Mouse (Mus musculus) R1 (cell line): Measurements from ENCODE around the gene BC049352.

ENCODE experiments used
- DNase-seq: peaks from one replicate; pipeline ENCODE4 v3.0.0-alpha.2; 2018; ENCODE audit warnings: low read depth, low spot score

The BC049352 gene

DNA sequence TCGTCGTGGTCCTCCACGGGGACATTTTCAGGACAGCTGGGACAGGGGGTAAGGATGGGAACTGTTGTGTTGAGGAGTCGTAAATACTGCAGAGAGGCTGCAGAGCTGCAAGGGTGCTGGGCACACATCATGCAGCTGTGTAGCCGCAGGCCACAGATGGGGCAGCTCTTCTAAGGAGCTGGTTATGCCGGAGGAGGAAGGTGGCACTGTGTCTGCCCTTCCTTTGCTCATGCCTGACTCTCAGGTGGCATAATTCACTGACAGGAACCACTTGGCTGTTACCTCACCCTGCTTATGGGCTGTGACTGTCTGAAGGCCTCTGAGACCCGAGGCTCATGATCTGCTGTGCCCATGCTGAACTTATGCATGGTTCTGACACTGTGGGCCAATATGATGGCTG lies 68.5 kb downstream of the BC049352 start:
- DNase-seq: no peak

DNA sequence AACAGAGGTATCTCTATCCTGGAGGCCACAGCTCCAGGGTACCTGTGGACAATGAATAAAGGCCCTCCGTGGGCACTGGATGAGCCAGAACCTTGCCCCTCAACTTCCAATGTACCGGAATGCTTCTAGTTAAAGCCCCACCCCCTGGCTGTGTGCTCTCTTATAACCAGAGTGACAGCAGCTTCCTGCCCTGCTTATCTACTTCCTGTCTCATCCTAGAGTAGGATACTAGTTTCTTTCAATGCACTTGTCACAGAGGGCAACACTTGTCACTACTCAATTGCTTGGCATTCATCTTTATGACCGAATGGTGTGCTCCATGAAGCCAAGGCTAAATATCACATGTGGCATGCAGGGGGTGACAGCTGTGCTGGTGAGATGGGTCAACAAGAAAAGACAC lies 69.5 kb downstream of the BC049352 start:
- no peak for DNase-seq

DNA sequence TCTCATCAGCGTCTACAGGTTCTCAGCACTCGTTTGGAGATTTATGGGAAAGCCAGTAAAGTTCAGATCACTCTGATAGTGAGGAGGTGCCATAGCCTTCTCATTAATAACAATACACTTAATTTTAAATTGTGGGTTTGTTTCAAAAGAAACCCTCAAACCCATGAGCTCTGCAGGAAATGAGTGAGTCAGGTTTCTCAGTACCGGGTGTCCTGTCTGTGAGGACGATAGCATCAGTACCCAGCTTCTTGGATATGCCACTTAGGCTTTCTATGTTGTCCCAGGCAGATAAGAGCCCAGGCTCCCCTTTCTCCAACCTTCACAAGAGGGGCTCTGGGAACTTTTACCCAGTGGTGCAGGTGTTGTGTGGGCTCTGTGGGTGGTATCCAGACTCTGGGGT lies 70.2 kb downstream of the BC049352 start:
- no peak for DNase-seq

DNA sequence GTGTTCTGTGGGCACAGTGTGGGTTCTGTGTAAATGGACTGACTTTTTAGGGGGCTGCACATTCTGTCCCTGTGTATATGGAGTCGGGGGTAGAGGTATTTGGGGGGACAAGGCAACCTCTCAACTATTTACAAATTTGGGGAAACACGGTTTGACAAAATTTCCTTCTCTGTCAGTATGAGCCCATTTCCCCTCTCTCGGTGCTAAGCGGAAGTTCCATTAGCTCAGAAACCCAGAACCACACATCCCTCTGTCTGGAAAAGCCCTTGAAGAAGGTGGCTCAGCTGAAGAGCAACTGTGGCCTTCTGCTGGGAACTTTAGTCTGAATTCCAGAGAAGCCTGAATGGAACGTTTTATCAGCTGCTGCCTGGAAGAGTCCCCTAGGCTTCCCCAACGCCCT lies 70.6 kb downstream of the BC049352 start:
- DNase-seq: no peak

DNA sequence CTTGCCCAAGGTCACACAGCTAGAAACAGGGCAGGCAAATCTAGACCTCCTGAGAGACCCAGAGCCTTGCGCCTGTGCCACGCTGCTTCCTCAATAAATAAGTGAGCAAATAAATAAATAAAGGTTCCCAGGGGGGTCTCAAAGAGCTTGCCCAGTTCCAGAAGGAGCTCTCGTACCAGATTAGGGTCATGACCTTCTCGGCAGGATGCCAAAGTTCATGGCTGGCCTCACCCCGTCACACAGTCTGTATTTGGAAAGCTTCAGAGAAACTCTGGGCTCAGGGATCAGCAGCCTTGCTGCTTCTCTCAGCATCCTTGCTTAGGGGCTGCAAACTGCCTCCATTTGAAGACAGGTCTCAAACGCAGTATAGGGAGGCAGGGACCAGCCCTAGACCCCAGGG lies 72.2 kb downstream of the BC049352 start:
- DNase-seq: no peak

DNA sequence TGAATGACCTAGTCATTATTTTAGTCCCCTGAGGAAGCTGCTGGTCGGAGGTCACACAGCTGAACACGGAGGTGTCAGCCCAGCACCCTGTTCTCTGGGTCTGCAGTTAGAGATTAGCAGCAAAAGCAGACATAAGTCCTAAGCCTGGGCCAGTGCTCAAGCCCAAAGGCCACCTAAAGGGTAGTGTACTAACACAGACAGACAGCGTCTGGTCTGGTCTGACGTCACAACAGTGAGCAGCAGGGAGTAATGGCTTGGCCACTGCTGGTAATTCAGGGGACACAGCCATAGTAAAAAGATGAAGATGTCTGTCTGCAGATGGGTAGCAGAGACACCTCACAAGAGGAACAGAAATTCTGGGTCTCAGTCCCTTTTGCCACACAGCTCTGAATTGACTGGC lies 72.8 kb downstream of the BC049352 start:
- DNase-seq: no peak

DNA sequence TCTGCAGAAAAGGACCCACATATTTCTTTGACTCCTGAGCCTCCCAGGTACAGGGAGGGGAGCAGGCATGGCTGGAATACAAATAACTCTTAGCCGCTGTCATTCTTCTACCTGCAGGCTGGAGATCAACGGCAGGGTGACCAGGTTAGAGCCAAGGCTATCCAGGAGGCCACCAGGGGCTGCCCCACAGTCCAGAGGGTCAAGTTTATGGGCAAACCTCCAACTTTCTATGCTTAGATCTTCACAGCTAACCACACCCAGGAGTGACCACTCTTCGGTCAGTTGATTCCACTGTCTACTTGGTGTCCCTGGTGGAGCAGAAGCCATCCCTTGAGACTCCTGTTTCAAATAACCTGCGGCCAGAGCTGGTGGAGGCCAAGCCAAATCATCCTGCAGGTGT lies 73.6 kb downstream of the BC049352 start:
- DNase-seq: no peak

DNA sequence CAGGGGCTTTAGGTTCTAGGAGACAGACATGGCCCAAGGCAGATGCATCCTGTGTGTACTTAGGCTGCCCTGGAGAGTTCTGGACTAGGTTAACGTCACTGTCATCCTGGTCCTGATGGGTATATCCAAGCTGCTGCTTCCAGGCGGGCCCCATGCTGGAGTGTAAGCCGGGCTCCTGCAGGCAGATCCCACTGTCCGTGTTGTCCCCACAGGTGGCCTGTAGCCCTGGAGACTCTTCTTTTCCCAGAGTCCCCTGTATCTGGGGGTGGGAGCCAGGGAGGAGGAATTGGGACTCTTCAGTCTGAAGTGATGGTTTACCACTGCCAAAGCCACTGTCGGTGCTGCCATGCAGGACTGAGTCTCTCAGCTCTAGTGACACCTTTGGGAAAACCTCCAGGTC lies 74.2 kb downstream of the BC049352 start:
- no peak for DNase-seq

DNA sequence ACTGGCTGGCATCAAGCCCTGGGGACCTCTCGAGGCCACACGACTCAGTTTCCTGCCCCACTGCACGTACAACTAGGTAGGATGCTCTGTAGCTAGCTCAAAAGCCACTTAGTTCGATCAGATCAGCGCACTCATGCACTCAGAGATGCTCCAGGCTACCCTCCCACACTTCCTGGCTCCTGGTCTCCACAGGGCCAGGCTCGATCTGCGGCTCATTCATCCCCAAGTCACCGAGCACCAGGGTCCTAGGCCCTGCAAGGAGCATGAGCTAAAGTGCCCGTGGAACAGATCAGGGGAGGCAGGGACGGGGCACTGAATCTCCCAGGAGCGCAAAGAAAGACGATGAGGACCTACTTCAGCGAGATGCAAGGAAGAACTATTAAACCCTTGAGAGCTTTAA lies 77.3 kb downstream of the BC049352 start:
- DNase-seq: no peak

DNA sequence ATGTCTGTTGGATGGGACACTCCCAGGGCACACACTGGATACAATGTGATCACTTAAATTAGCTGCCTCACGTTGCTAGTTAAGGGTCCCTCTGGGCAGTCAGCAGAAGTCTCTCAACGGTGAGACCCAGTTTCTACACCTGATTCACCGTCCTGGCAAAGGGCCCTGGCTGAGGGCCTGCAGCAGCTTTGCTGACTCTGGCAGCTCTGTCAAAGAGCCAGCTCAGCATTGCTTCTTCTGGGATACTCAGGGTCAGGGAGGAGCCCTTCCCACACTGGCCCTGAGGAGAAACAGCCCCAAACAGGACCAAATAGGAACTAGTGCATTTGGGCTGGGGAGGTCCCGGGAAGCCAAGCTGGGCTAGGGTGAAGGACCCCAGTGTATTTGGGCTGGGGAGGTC lies 79.7 kb downstream of the BC049352 start:
- DNase-seq: no peak

DNA sequence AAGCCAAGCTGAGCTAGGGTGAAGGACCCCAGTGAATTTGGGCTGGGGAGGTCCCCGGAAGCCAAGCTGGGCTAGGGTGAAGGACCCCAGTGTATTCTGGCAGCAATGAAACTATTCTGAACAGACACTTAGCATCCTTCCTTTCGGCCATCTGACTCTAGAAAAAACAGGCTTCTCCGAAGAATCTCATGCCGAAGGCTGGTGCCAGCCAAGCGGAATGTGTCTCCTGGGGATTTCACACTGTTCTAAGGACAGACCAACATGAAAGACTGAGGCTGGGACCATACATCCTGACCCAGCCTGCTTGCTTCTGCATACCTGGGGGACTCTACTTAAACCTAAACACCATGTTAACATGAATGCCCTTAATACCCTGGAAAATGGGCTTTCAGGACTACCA lies 80.1 kb downstream of the BC049352 start:
- DNase-seq: no peak

DNA sequence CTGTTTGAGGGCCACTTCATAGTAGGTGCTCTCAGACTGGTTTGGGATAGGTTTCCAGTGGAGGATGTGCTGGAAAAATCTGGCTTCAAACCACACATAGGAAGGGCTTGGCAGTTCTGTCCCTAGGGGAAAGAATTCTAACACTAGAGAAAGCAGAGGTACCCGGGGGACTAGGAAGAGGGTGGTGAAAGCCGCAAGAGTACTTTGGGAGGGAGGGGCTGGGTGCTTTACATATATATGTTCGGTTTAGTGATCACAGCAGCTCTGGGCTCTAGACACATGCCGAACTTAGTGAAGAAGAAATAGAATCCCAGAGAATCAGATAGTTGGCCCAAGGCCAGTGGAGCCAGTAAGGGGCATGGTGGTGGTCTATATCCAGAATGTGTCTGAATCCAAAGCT lies 85.3 kb downstream of the BC049352 start:
- no peak for DNase-seq

DNA sequence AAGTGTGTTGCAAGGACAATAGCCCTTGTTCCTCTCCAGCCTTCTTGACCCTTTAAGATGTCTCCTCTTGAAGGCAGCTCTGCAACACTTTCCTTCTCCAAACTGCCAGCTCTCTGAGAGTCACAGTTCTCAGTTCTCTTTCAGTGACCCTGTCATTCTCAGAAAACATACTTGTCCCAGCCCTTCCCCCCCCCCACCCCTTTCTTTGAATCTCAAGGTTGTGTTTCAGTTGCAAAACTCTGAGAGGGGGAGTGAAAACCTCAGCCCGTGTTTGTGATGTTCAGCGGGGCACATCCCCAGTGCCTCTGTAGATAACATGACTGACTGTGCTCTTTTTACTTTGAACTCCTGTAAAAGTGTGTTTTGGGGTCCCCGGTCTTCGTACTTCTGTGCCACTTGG lies 86.3 kb downstream of the BC049352 start:
- DNase-seq: no peak

DNA sequence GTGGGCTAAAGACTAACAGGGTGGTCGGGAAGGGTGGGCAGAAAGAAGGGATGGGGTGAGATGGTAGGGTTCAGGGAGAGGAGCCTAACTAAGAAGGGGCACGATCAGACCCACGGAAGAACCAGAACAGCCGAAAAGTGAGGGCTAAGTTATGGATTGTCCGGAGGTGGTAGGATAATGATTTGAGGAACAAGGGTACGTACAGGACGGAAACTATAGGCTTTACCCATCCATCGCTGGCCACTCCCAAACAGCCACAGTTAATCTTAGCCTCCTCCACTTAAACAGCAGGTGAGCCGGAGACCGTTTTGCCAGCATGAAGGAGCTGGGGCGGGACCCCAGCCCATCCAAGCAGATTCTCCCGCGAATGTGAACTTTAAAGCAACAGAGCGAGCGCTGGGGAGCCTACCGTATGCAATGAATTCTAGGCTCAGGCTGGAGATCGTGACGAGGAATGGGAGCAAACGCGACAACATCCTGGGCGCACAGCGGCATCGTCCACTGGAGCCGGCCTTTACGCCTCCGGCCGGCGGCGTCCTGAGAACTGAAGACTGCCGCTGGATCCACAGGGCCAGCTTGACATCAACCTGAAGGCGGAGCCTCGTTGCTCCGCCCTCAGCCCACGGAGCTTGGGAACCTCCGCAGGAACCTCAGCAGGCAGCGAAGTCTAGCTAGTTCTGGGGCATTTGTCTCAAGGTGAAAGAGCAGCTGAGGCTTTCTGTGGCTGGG lies 87.0 kb downstream of the BC049352 start, which contains the start of gene Il10ra:
Il10ra (minus strand) TSS at position 553 of the 729 bp plus-strand sequence.
- peak; percentile 60 for DNase-seq

DNA sequence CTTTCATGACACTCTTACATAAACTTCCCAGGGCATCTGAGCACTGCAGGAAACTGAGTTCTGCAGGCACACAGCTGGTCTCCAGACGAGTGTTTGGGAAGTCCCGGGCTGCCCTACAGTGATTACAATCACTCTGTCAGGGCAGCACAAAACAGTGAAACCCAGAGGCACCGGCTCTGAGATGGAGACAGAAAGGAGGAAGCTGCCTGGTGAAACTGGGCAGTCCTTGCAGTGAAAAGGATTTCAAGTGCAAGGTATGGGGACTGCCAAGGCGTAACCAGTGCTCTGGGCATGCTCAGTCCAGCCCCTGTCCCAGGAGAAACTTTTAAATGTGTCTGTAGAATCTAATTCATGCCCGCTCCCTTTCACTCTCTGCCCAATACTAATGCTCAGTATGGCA lies 90.4 kb downstream of the BC049352 start:
- no peak for DNase-seq

DNA sequence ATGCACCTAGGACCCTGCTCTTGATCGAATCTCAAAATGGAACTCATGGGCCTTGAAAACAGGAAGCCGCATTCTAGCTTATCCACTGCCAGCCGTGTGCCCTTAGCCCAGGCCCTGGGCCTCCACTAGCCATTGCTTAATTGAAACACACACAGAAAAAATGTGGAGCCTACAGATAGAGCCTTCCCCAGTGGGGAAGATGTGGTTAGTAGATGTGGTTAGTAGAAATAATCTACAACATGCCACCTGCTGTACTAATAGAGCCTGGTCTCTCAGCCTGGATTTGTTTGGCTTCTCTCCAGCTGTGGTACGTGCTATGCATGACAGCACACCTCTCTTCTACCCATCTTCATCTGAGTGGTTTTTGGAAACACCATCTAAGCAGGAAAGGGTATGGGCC lies 92.4 kb downstream of the BC049352 start:
- no peak for DNase-seq

DNA sequence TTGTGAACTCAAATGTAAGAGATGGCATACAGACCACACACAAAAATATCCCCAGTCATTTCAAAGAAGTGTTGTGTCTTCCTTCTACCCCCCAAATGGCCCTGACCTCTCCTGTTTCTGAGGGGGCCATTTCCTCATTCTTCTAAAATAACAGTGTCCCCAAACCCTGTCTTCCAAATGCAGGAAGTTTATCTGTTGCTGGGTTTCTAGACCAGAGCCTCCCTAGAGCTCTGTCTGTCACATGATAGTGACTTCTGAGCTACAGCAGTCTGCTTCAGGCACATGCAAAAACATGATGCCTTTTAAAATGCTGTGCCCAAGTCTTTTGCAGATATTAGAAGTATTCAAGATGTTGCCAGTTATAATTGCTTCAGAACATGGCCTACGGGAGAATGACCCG lies 92.8 kb downstream of the BC049352 start:
- no peak for DNase-seq

DNA sequence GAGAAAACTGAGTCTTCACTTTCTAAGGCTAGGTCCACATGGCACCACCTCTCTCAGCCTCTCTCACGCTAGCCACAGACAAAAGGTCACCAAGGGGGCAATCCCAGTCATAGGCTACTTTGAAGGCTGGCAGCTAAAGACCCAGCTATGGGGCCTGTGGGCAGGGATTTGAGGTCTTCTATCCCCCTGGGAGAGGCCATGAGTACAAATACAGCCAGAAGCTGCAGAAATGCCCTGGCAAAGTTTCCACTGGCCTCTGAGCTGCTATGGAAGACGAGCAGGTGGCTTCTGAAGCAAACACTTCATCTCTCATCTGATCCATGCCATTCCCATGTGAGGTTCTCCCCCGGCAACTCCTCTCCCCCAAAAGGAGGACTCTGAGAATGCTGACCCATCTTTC lies 98.3 kb downstream of the BC049352 start:
- no peak for DNase-seq

DNA sequence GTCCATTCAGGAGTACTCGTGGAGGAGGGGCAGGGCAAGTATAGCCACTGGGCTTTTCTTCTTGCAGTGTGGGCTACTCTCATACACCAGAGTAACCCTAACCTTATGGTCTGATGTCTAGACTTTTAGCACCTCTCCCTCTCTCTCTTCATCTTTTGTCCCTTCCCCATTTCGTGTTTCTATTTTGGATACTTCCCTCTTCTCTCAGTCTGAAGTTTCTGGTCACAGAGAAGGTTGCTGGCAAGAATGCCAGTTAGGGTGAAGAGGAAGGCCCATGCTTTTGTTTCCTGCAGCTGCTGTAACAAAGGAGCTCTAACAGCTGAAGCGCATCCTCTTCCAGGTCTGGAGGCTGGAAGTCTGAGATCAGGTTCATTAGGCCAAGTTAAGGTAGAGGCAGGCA lies 99.1 kb downstream of the BC049352 start:
- no peak for DNase-seq

DNA sequence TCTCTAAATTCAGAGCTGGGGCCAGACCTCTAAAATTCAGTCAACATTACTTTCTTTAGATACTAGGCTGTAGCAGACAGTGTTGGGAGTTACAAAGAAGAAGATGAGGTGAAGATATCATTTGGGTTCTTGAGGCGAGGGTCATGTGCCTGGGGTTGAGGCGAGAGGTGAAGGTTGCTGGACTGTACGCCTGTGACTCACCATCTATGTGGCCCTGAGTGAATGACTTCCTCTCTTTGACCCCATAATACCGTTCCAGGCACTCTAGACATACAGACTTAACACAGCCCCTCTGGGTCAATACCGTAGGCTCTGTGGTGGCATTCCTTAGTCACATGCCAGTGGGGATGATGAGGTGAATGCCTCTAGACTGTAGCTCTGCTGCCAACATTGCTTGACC lies 100.7 kb downstream of the BC049352 start:
- DNase-seq: no peak

DNA sequence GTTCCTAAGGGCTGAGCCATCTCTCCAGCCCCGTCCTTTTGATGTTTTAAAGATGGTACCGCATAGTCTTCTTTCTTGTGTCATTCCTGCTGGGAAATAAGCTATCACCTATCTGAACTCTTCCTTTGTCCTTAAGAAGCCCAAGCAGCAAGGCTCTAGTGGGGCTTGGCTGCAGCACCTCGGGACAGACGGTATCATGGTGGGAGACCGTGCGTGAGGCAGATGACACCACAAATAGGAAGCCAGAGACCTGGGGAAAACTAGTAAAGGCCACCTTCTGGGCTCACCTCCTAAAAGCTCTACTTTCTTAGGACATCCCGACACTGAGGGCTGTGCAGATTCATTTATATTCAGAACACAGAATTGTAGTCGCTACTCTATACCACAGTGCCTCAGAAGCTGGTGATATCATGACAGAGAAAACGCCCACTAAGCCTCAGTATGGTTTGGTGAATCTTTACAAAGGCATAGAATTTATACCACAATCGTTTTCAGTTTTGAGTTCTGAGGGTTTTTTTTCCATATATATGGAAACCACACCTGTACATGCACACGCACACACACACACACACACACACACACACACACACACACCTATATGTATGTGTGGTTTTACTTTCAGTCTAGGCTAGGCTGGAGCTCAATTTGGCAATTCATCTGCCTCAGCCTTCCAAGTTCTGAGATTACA lies 109.8 kb downstream of the BC049352 start:
- DNase-seq: no peak

DNA sequence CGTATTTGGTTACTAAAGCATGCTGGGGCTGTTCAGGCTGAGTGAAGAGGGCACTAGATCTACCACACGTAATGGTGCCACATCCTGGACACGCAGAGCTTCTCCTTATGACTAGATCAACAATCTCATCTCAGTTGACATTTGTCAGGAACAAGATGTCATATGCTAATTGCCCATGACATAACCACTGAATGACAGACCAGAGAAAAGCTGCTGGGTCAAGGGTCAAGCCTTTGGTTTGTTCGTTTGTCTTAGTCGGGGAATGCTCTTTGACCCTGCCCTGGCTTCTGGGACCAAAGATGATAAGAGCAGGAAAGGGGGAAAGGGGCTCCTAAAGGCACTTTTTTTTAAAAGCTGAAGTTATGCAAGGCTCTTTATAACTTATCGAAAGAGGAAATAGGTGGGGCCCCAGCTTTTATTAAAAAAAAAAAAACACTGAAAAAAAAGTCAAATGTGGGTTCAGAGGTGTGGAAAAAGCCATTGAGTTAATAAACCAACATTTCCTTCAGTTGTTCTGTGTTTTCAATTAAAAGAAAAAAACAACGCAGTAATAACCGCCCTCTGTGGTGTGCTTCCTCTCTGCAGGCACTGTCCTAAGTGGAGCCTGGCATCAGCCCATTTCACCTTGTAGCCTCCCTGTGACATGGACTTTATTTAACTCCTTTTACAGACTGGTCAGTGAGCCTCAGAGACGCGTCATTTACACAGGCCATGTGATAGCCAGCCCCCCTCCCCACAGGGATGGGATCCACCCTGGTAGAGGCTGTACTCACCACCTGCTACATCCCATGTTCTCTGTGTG lies 112.6 kb downstream of the BC049352 start:
- DNase-seq: no peak
